Mouse (Mus musculus): ENCODE data around the gene Gp1bb. TPM values are rescaled to one million over a fixed set of nuclear protein-coding genes. Genes with fewer than 3 reads are reported as not detected.

The Gp1bb gene
- polyA plus RNA-seq, 1 experiment from 2014 or later: 3.0 TPM

- Histone ChIP-seq H3K36me3 (no peaks in the 10 kb centered on the region), H3K27me3 (no peaks in the 10 kb centered on the region), H3K4me1 (peaks cover 16% of the 10 kb centered on the region), H3K9ac (no peak overlapping the region), H3K27ac (no peak overlapping the region), H3K4me3 (no peak overlapping the region), H3K4me2 (no peak overlapping the region), H3K9me3 (no peaks in the 10 kb centered on the region)
- no peak for ATAC-seq (ENCODE audit: insufficient number of reproducible peaks, low FRiP score, low TSS enrichment, low read depth)
- WGBS: 86% methylated on average over 1 of the region's 1 CpGs
Observed at GRCm38 (mm10) chr16:18639382-18639929, 17.3 kb upstream of the Gp1bb start.

DNA sequence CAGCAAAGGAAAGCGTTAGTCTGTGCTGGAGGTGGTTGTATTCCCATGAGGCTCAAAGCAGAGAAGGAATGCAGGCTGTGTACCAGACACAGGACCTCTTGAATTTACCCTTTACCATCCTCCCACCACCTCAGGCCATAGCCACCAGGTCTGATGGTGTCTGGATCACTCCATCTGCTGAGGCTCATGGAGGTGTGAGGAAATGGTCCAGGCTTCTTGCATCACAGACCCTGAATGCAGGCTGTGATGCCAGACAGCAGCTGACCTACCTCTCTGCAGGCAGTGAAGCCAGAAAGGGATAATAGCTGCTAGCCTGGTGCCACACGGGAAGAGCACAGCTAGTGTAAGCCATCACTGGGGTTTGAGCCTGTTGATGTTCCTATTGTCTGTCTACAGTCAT is 16.2 kb upstream of the Gp1bb start:
- H3K9me3 ChIP-seq: no peaks in the 10 kb centered on the region
- H3K4me2 ChIP-seq: no peak overlapping the region
- H3K27me3 ChIP-seq: no peaks in the 10 kb centered on the region
- 34% methylated on average over 2 of the region's 2 CpGs for WGBS
- H3K9ac ChIP-seq: no peak overlapping the region
- H3K36me3 ChIP-seq: no peaks in the 10 kb centered on the region
- ATAC-seq (ENCODE audit: insufficient number of reproducible peaks, low FRiP score, low TSS enrichment, low read depth): no peak
- no peak overlapping the region for H3K4me3 ChIP-seq
- H3K27ac ChIP-seq: no peak overlapping the region
- peaks cover 12% of the 10 kb centered on the region for H3K4me1 ChIP-seq

- no peak for ATAC-seq (ENCODE audit: insufficient number of reproducible peaks, low FRiP score, low TSS enrichment, low read depth)
- Histone ChIP-seq H3K4me3 (no peak overlapping the region), H3K36me3 (no peaks in the 10 kb centered on the region), H3K4me1 (0 out of 2 replicates have a peak, but pooled peaks cover 5% of the 10 kb centered on the region), H3K4me2 (no peak overlapping the region), H3K9me3 (no peaks in the 10 kb centered on the region), H3K9ac (no peak overlapping the region), H3K27me3 (no peaks in the 10 kb centered on the region), H3K27ac (no peak overlapping the region)
- WGBS: 60% methylated on average over 3 of the region's 3 CpGs
Observed at GRCm38 (mm10) chr16:18636804-18637203, 14.6 kb upstream of the Gp1bb start.

DNA sequence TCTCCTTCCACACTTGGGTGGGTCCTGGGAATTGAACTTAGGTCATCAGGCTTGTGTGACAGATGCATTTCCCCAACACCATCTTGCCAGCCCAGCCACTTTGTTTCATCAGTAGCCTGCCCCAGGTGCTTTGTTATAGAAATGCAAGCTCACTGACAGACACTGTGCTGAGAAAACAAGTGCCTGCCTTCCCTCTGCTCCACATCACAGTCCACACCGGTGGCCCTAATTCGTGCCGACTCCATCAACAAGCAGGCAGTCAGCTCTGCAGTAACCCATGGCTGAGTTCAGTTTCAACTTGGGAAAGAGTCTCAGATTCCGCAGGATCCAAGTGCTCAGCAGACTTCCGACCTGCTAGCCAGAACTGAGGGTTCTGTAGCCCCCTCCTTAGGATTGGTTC is 14.2 kb upstream of the Gp1bb start:
- H3K4me2 ChIP-seq: no peak overlapping the region
- no peak overlapping the region for H3K27ac ChIP-seq
- no peaks in the 10 kb centered on the region for H3K36me3 ChIP-seq
- no peak overlapping the region for H3K4me3 ChIP-seq
- no peak overlapping the region for H3K9ac ChIP-seq
- WGBS: 77% methylated on average over 5 of the region's 5 CpGs
- no peaks in the 10 kb centered on the region; the same call in 1 of the 2 replicates for H3K27me3 ChIP-seq
- no peak for ATAC-seq (ENCODE audit: insufficient number of reproducible peaks, low FRiP score, low TSS enrichment, low read depth)
- 0 out of 2 replicates have a peak, but pooled peaks cover 5% of the 10 kb centered on the region for H3K4me1 ChIP-seq
- H3K9me3 ChIP-seq: no peaks in the 10 kb centered on the region

GRCm38 (mm10) chr16:18633333-18633732 is 11.1 kb upstream of the Gp1bb start:
- 6% methylated on average over 1 of the region's 1 CpGs for WGBS

GRCm38 (mm10) chr16:18632816-18633215 is 10.6 kb upstream of the Gp1bb start:
- H3K27ac ChIP-seq: peak overlapping the region; percentile 71
- H3K9ac ChIP-seq: no peak overlapping the region
- ATAC-seq (ENCODE audit: insufficient number of reproducible peaks, low FRiP score, low TSS enrichment, low read depth): no peak
- no peak overlapping the region for H3K4me2 ChIP-seq
- peaks cover 31% of the 10 kb centered on the region for H3K4me1 ChIP-seq
- no peak overlapping the region for H3K4me3 ChIP-seq
- H3K27me3 ChIP-seq: no peaks in the 10 kb centered on the region; the same call in 1 of the 2 replicates
- WGBS: 44% methylated on average over 2 of the region's 2 CpGs
- H3K36me3 ChIP-seq: no peaks in the 10 kb centered on the region
- H3K9me3 ChIP-seq: no peaks in the 10 kb centered on the region

More at GRCm38 (mm10) chr16:18633333-18633732, 11.1 kb upstream of the Gp1bb start:
- Histone ChIP-seq H3K9ac (no peak overlapping the region), H3K36me3 (no peaks in the 10 kb centered on the region), H3K4me1 (peaks cover 26% of the 10 kb centered on the region), H3K27ac (peak overlapping the region; percentile 72), H3K4me3 (no peak overlapping the region), H3K27me3 (no peaks in the 10 kb centered on the region; the same call in 1 of the 2 replicates), H3K4me2 (no peak overlapping the region), H3K9me3 (no peaks in the 10 kb centered on the region)
- ATAC-seq (ENCODE audit: insufficient number of reproducible peaks, low FRiP score, low TSS enrichment, low read depth): peak; percentile 52; the same call in 1 of the 2 replicates

DNA sequence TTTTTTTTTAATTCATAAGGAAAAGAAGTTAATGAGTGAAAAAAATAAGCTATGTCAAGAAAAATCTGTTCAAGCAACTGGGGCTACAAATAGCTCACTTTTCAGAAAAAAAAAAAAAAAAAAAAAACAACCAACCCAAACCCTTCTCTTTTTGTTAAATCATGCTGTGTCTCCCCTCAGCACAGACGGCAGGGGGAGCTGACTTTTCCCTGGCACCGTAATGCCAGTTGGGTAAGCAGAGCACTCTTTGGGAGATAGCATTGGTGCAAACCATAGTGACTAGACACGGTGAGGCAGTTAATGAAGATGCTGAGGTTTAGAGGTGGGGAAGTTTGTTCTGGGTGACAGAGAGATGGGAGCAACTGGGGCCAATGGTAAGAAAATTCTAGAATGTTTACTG is 9.9 kb upstream of the Gp1bb start:
- Histone ChIP-seq H3K9ac (no peak overlapping the region), H3K27me3 (no peaks in the 10 kb centered on the region; the same call in 1 of the 2 replicates), H3K9me3 (no peaks in the 10 kb centered on the region), H3K4me3 (no peak overlapping the region), H3K27ac (no peak overlapping the region), H3K36me3 (no peaks in the 10 kb centered on the region), H3K4me1 (peaks cover 39% of the 10 kb centered on the region), H3K4me2 (no peak overlapping the region)
- WGBS: 58% methylated on average over 3 of the region's 3 CpGs
- ATAC-seq (ENCODE audit: insufficient number of reproducible peaks, low FRiP score, low TSS enrichment, low read depth): no peak

GRCm38 (mm10) chr16:18631141-18631540 is 8.9 kb upstream of the Gp1bb start:
- Histone ChIP-seq H3K9me3 (no peaks in the 10 kb centered on the region), H3K27me3 (no peaks in the 10 kb centered on the region; the same call in 1 of the 2 replicates), H3K4me3 (no peak overlapping the region), H3K36me3 (no peaks in the 10 kb centered on the region), H3K27ac (no peak overlapping the region), H3K4me2 (no peak overlapping the region), H3K9ac (no peak overlapping the region), H3K4me1 (peaks cover 48% of the 10 kb centered on the region)
- no peak for ATAC-seq (ENCODE audit: insufficient number of reproducible peaks, low FRiP score, low TSS enrichment, low read depth)
- 51% methylated on average over 7 of the region's 7 CpGs for WGBS

DNA sequence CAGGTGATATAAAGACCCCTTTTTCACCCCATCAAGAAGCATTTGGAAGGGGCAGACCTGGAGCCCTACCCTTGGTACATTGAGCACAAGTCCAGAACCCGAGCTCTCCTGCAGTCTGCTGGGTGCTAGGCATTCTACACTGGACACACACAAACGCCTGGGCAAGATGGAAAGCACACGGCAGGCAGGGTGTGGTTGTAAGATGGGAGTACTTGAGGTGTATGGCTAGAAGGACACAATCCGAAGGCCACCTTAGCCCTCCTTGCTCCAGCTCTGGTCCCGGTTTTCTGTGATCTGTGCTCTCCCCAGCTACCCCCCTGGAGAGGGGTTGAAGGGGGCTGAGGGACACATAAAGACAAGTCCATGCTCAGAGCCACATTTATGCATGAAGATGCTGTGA is 8.1 kb upstream of the Gp1bb start:
- peaks cover 55% of the 10 kb centered on the region for H3K4me1 ChIP-seq
- peak overlapping the region; percentile 81 for H3K9ac ChIP-seq
- H3K27me3 ChIP-seq: peaks cover 8% of the 10 kb centered on the region
- peak overlapping the region; percentile 77 for H3K4me2 ChIP-seq
- peak overlapping the region; percentile 76 for H3K4me3 ChIP-seq
- WGBS: 56% methylated on average over 5 of the region's 5 CpGs
- peak overlapping the region; percentile 48 for H3K27ac ChIP-seq
- no peaks in the 10 kb centered on the region for H3K9me3 ChIP-seq
- H3K36me3 ChIP-seq: no peaks in the 10 kb centered on the region
- no peak for ATAC-seq (ENCODE audit: insufficient number of reproducible peaks, low FRiP score, low TSS enrichment, low read depth)

DNA sequence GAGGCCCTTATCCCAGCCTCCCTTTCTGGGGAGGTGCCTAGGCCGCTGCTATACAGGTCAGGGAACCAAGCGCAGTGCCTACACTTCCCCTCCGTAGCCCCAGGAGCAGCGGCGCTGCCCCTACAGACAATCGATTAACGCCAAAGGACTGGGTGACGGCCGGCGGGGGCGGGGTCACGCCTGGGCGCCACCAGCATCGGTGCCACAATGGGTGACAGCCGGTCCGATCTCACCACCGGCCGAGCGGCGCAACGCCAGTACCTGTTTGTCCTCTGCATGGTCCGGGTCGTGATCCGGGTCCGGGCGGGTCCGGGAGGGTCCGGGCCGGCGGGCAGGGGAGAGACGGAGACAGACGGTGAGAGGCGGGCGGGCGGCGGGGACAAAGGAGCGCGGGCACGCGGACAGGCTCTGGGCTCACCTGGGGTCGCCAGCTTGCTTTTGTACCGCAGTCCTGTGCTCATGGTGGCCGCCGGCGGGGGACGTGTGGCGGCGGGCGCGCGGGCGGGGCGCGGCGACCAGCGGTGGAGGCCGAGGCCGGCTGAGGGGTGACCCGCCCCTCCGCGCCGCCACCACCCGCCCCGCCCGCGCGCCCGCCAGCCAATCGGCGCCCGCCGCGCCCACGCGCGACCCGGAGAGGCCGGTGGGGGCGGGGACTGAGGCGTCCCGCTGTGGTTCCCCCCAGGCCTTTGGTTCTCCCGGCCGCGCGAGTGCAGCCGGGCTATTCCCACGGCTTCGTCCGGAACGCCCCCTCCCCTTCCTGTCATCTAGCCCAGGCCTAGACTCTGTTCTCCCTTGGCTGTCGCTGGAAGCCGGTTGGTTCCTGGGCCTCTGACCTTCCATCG is 7.4 kb upstream of the Gp1bb start, which contains the start of gene Sept5:
Gene Sept5 (minus strand): TSS at position 565 of the 842 bp plus-strand sequence.
- peaks cover 55% of the 10 kb centered on the region for H3K4me1 ChIP-seq
- no peaks in the 10 kb centered on the region for H3K9me3 ChIP-seq
- peaks cover 15% of the 10 kb centered on the region for H3K27me3 ChIP-seq
- ATAC-seq (ENCODE audit: insufficient number of reproducible peaks, low FRiP score, low TSS enrichment, low read depth): peak; percentile 30; the same call in 1 of the 2 replicates
- H3K36me3 ChIP-seq: peaks cover 7% of the 10 kb centered on the region
- H3K9ac ChIP-seq: peak within 1 kb of the TSS; percentile 81
- H3K27ac ChIP-seq: peak within 1 kb of the TSS; percentile 71
- H3K4me2 ChIP-seq: peak within 1 kb of the TSS; percentile 77
- under 1% methylated on average over 87 of the region's 93 CpGs for WGBS
- H3K4me3 ChIP-seq: peak within 1 kb of the TSS; percentile 76

GRCm38 (mm10) chr16:18628948-18629340 is 6.7 kb upstream of the Gp1bb start:
- WGBS: 21% methylated on average over 2 of the region's 2 CpGs
- Histone ChIP-seq H3K4me2 (peak overlapping the region; percentile 77), H3K27ac (peak overlapping the region; percentile 40), H3K36me3 (peaks cover 13% of the 10 kb centered on the region), H3K27me3 (peaks cover 21% of the 10 kb centered on the region), H3K9ac (peak overlapping the region; percentile 81), H3K4me3 (peak overlapping the region; percentile 76), H3K4me1 (peaks cover 55% of the 10 kb centered on the region), H3K9me3 (no peaks in the 10 kb centered on the region)
- no peak for ATAC-seq (ENCODE audit: insufficient number of reproducible peaks, low FRiP score, low TSS enrichment, low read depth)
